Mouse (Mus musculus): ENCODE results near the gene Mrpl11.
A peak's percentile ranks its signal among the peaks of the same experiment; 100 is the strongest.

DNA sequence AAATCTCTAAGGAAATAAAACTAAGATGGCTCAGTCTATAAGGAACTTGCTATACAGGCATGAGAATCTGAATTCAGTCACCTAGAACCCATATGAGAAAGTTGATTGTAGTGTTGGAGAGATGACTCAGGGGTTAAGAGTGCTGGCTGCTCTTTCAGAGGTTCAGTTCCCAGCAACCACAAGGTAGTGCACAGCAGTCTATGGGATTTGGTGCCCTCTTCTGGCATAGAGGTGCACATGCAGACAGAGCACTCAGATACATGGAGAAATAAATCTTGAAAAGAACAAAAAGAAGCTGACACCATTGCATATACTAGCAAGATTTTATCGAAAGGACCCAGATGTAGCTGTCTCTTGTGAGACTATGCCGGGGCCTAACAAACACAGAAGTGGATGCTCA lies 6.3 kb downstream of the Mrpl11 start:
- peak; percentile 63 for TF ChIP-seq CTCF (IDR thresholded peaks at IDR 0.05; ENCODE audit: low read depth)
- TF ChIP-seq EP300 (optimal IDR thresholded peaks at IDR 0.05), result no peak

All from stomach, postnatal 0 days (tissue).